Mouse (Mus musculus) forebrain, embryonic 13.5 days (tissue): ENCODE measurements around the gene Fam193a. TPM values are rescaled to one million over a fixed set of nuclear protein-coding genes. Genes with fewer than 3 reads are reported as not detected.
A peak's percentile ranks its signal among the peaks of the same experiment; 100 is the strongest.

ENCODE experiments used
- ATAC-seq: fragments of 200-750 bp; cut with Nextera tagmentation; 2 replicates; pipeline ENCODE4 v1.8.0; 2017
- H3K27ac ChIP-seq: fragments of 300-500 bp; sonication (generic); 2 replicates; pipeline ENCODE4 v1.5.1; 2015; ENCODE audit warnings: inconsistent platforms, mild to moderate bottlenecking, moderate library complexity
- H3K27me3 ChIP-seq: fragments of 300-500 bp; sonication (generic); 2 replicates; pipeline ENCODE4 v1.6.1; 2015; ENCODE audit warnings: mild to moderate bottlenecking, inconsistent platforms
- H3K36me3 ChIP-seq: fragments of 300-500 bp; sonication (generic); 2 replicates; pipeline ENCODE4 v1.6.1; 2015; ENCODE audit warnings: mild to moderate bottlenecking, inconsistent platforms; ENCODE audit not compliant: poor library complexity, severe bottlenecking
- H3K4me1 ChIP-seq: fragments of 300-500 bp; sonication (generic); 2 replicates; pipeline ENCODE4 v1.6.1; 2015; ENCODE audit warnings: inconsistent platforms
- H3K4me2 ChIP-seq: fragments of 300-500 bp; sonication (generic); 2 replicates; pipeline ENCODE4 v1.6.1; 2015; ENCODE audit warnings: inconsistent platforms, mild to moderate bottlenecking, moderate library complexity
- H3K4me3 ChIP-seq: fragments of 300-500 bp; sonication (generic); 2 replicates; pipeline ENCODE4 v1.5.1; 2015; ENCODE audit warnings: mild to moderate bottlenecking, inconsistent platforms
- H3K9ac ChIP-seq: fragments of 300-500 bp; sonication (generic); 2 replicates; pipeline ENCODE4 v1.6.1; 2015; ENCODE audit warnings: mild to moderate bottlenecking, inconsistent platforms
- H3K9me3 ChIP-seq: fragments of 300-500 bp; sonication (generic); replicated peaks from 2 replicates; pipeline ENCODE4 v1.6.1; 2016; ENCODE audit warnings: inconsistent platforms
- WGBS: fragments of 180-500 bp; shearing (Covaris S2); methylation state at CpG from one replicate; pipeline ENCODE4 v1.1.7; 2015; 5-methylcytosine and 5-hydroxymethylcytosine counted together
- polyA plus RNA-seq: library from polyadenylated mRNA; unstranded; fragments of >200 nt; fragmentation: Nextera tagmentation; extraction: Ambion mirVana; gene quantifications from 2 replicates; pipeline ENCODE4 v1.2.1, GENCODE M21; 2015

The Fam193a gene
- polyA plus RNA-seq, 1 experiment from 2014 or later: 19.3 TPM

GRCm38 (mm10) chr5:34352084-34352631 is 17.6 kb upstream of the Fam193a start:
- no peak for ATAC-seq
- Histone ChIP-seq H3K36me3 (peaks cover 95% of the 10 kb centered on the region), H3K4me1 (no peaks in the 10 kb centered on the region), H3K27me3 (no peaks in the 10 kb centered on the region), H3K9me3 (no peaks in the 10 kb centered on the region), H3K27ac (no peak overlapping the region), H3K4me2 (no peak overlapping the region), H3K4me3 (no peak overlapping the region), H3K9ac (no peak overlapping the region)
- 97% methylated on average over 3 of the region's 3 CpGs for WGBS

- Histone ChIP-seq H3K4me1 (no peaks in the 10 kb centered on the region), H3K9ac (no peak overlapping the region), H3K4me2 (no peak overlapping the region), H3K4me3 (no peak overlapping the region), H3K27me3 (no peaks in the 10 kb centered on the region), H3K27ac (no peak overlapping the region), H3K36me3 (peaks cover 76% of the 10 kb centered on the region), H3K9me3 (no peaks in the 10 kb centered on the region)
- 94% methylated on average over 3 of the region's 3 CpGs for WGBS
- ATAC-seq: no peak
Observed at GRCm38 (mm10) chr5:34360261-34360660, 9.5 kb upstream of the Fam193a start.

- Histone ChIP-seq H3K4me1 (no peaks in the 10 kb centered on the region), H3K9ac (no peak overlapping the region), H3K4me2 (no peak overlapping the region), H3K27me3 (no peaks in the 10 kb centered on the region), H3K36me3 (peaks cover 52% of the 10 kb centered on the region), H3K4me3 (no peak overlapping the region), H3K27ac (no peak overlapping the region), H3K9me3 (no peaks in the 10 kb centered on the region)
- no peak for ATAC-seq
Observed at GRCm38 (mm10) chr5:34363115-34363514, 6.6 kb upstream of the Fam193a start.

GRCm38 (mm10) chr5:34368551-34369290 is 1.0 kb upstream of the Fam193a start:
- H3K36me3 ChIP-seq: peaks cover 8% of the 10 kb centered on the region; the same call in 1 of the 2 replicates
- no peak for ATAC-seq

GRCm38 (mm10) chr5:34370022-34370823 is 490 bp downstream of the Fam193a start:
- Histone ChIP-seq H3K9ac (peak overlapping the region; percentile 97), H3K36me3 (no peaks in the 10 kb centered on the region; the same call in 1 of the 2 replicates), H3K27me3 (no peaks in the 10 kb centered on the region), H3K9me3 (no peaks in the 10 kb centered on the region), H3K27ac (peak overlapping the region; percentile 78), H3K4me3 (peak overlapping the region; percentile 96), H3K4me2 (peak overlapping the region; percentile 74), H3K4me1 (peaks cover 26% of the 10 kb centered on the region)
- under 1% methylated on average over 55 of the region's 114 CpGs for WGBS
- ATAC-seq: no peak

More at GRCm38 (mm10) chr5:34368551-34369290, 1.0 kb upstream of the Fam193a start:
- 64% methylated on average over 7 of the region's 7 CpGs for WGBS
- peak overlapping the region; percentile 85 for H3K27ac ChIP-seq
- peak overlapping the region; percentile 77 for H3K9ac ChIP-seq
- H3K4me3 ChIP-seq: peak overlapping the region; percentile 96
- H3K4me2 ChIP-seq: peak overlapping the region; percentile 67
- peaks cover 26% of the 10 kb centered on the region for H3K4me1 ChIP-seq
- no peaks in the 10 kb centered on the region for H3K9me3 ChIP-seq
- H3K27me3 ChIP-seq: no peaks in the 10 kb centered on the region

GRCm38 (mm10) chr5:34370840-34371239 is 1.1 kb downstream of the Fam193a start:
- Histone ChIP-seq H3K36me3 (no peaks in the 10 kb centered on the region), H3K27me3 (no peaks in the 10 kb centered on the region), H3K4me2 (peak overlapping the region; percentile 74), H3K9me3 (no peaks in the 10 kb centered on the region), H3K27ac (peak overlapping the region; percentile 78), H3K9ac (peak overlapping the region; percentile 97), H3K4me3 (peak overlapping the region; percentile 96), H3K4me1 (peaks cover 26% of the 10 kb centered on the region)
- no peak for ATAC-seq
- 35% methylated on average over 8 of the region's 8 CpGs for WGBS

GRCm38 (mm10) chr5:34372141-34372540 is 2.4 kb downstream of the Fam193a start:
- Histone ChIP-seq H3K36me3 (no peaks in the 10 kb centered on the region), H3K4me2 (peak overlapping the region; percentile 16), H3K4me3 (no peak overlapping the region), H3K4me1 (peaks cover 26% of the 10 kb centered on the region), H3K27ac (no peak overlapping the region), H3K27me3 (no peaks in the 10 kb centered on the region), H3K9ac (no peak overlapping the region), H3K9me3 (no peaks in the 10 kb centered on the region)
- ATAC-seq: no peak

- no peak overlapping the region for H3K27ac ChIP-seq
- H3K36me3 ChIP-seq: no peaks in the 10 kb centered on the region
- H3K9me3 ChIP-seq: no peaks in the 10 kb centered on the region
- no peak overlapping the region for H3K4me3 ChIP-seq
- no peaks in the 10 kb centered on the region for H3K27me3 ChIP-seq
- H3K4me2 ChIP-seq: peak overlapping the region; percentile 16
- H3K9ac ChIP-seq: no peak overlapping the region
- H3K4me1 ChIP-seq: peaks cover 26% of the 10 kb centered on the region
- no peak for ATAC-seq
Observed at GRCm38 (mm10) chr5:34372541-34372940, 2.8 kb downstream of the Fam193a start.

GRCm38 (mm10) chr5:34378787-34379186 is 9.1 kb downstream of the Fam193a start:
- no peaks in the 10 kb centered on the region for H3K36me3 ChIP-seq
- no peak overlapping the region for H3K4me2 ChIP-seq
- H3K4me1 ChIP-seq: no peaks in the 10 kb centered on the region
- H3K9ac ChIP-seq: no peak overlapping the region
- H3K27me3 ChIP-seq: no peaks in the 10 kb centered on the region
- H3K4me3 ChIP-seq: no peak overlapping the region
- no peaks in the 10 kb centered on the region for H3K9me3 ChIP-seq
- no peak for ATAC-seq
- no peak overlapping the region for H3K27ac ChIP-seq

- Histone ChIP-seq H3K27ac (no peak overlapping the region), H3K4me3 (no peak overlapping the region), H3K9me3 (peaks cover 8% of the 10 kb centered on the region; the same call in 1 of the 2 replicates), H3K27me3 (no peaks in the 10 kb centered on the region), H3K9ac (no peak overlapping the region), H3K4me2 (no peak overlapping the region), H3K36me3 (peaks cover 16% of the 10 kb centered on the region), H3K4me1 (no peaks in the 10 kb centered on the region)
- no peak for ATAC-seq
- WGBS: 96% methylated on average over 2 of the region's 2 CpGs
Observed at GRCm38 (mm10) chr5:34381700-34382099, 12.0 kb downstream of the Fam193a start.

GRCm38 (mm10) chr5:34385616-34386015 is 15.9 kb downstream of the Fam193a start:
- H3K4me2 ChIP-seq: no peak overlapping the region
- H3K27me3 ChIP-seq: no peaks in the 10 kb centered on the region
- H3K9me3 ChIP-seq: peaks cover 8% of the 10 kb centered on the region; the same call in 1 of the 2 replicates
- no peak overlapping the region for H3K9ac ChIP-seq
- WGBS: 98% methylated on average over 5 of the region's 5 CpGs
- H3K27ac ChIP-seq: no peak overlapping the region
- no peak overlapping the region for H3K4me3 ChIP-seq
- ATAC-seq: no peak
- H3K36me3 ChIP-seq: peaks cover 16% of the 10 kb centered on the region
- no peaks in the 10 kb centered on the region for H3K4me1 ChIP-seq

- WGBS: 96% methylated on average over 2 of the region's 2 CpGs
- no peaks in the 10 kb centered on the region for H3K4me1 ChIP-seq
- no peak overlapping the region for H3K9ac ChIP-seq
- no peak overlapping the region for H3K27ac ChIP-seq
- H3K4me3 ChIP-seq: no peak overlapping the region
- no peak for ATAC-seq
- peaks cover 8% of the 10 kb centered on the region; the same call in 1 of the 2 replicates for H3K9me3 ChIP-seq
- no peak overlapping the region for H3K4me2 ChIP-seq
- H3K36me3 ChIP-seq: peaks cover 16% of the 10 kb centered on the region
- no peaks in the 10 kb centered on the region for H3K27me3 ChIP-seq
Observed at GRCm38 (mm10) chr5:34386744-34387143, 17.0 kb downstream of the Fam193a start.
